Mouse (Mus musculus) heart, postnatal 0 days (tissue): ENCODE measurements around the gene Chn2.

Source experiments
- CTCF ChIP-seq: IDR thresholded peaks from 2 replicates; pipeline ENCODE4 v1.5.1; 2016; ENCODE audit warnings: antibody characterized with exemption, control low read depth, low read depth
- EP300 ChIP-seq: IDR thresholded peaks from 2 replicates; pipeline ENCODE4 v1.6.1; 2016; ENCODE audit warnings: antibody characterized with exemption, low read depth

- TF ChIP-seq CTCF: no peak
- no peak for TF ChIP-seq EP300
Measured at GRCm38 (mm10) chr6:54333116-54333651, 293.8 kb downstream of the Chn2 start.
